Mouse (Mus musculus): ENCODE measurements around the gene Prkcb. TPM values are rescaled to one million over a fixed set of nuclear protein-coding genes. Genes with fewer than 3 reads are reported as not detected.

The Prkcb gene
- polyA plus RNA-seq, 1 experiment: 2.3 TPM

DNA sequence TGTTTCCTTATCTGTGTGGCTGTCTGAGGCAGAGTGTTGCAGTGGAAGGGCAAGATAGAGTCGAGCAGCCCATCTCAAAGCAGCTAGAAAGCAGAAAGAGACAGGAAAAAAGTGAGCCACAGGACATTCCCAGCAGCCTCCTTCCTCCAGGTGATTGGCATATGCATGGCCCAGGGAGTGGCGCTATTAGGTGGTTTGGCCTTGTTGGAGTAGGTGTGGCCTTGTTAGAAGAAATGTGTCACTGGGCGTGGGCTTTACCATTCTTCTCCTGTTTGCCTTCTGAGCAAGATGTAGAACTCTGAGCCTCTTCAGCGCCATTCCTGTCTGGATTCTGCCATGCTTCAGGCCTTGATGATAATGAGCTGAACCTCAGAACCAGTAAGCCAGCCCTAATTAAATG, 325.3 kb downstream of the Prkcb start:
- Histone ChIP-seq H3K36me3 (ENCODE audit: control insufficient read depth, insufficient read depth, low read length, poor library complexity, severe bottlenecking) (no peaks in the 10 kb centered on the region), H3K27ac (ENCODE audit: insufficient read depth, low read length) (no peak overlapping the region), H3K27me3 (ENCODE audit: control insufficient read depth, insufficient read depth, low read length, poor library complexity, severe bottlenecking) (no peaks in the 10 kb centered on the region), H3K4me1 (ENCODE audit: control insufficient read depth, insufficient read depth, low read length) (no peaks in the 10 kb centered on the region), H3K9ac (ENCODE audit: low read depth, poor library complexity, severe bottlenecking) (no peak overlapping the region), H3K9me3 (replicated peaks; ENCODE audit: control insufficient read depth, insufficient read depth, low read length, poor library complexity, severe bottlenecking) (no peaks in the 10 kb centered on the region), H3K4me3 (ENCODE audit: low read depth, low read length) (no peak overlapping the region)
- TF ChIP-seq POLR2A (IDR thresholded peaks at IDR 0.05; ENCODE audit: insufficient read depth, low read length) (no peak), EP300 (IDR thresholded peaks at IDR 0.05; ENCODE audit: insufficient read depth, low read depth, low read length) (0 out of 2 replicates have a peak, but pooled peaks have one; percentile 32)

DNA sequence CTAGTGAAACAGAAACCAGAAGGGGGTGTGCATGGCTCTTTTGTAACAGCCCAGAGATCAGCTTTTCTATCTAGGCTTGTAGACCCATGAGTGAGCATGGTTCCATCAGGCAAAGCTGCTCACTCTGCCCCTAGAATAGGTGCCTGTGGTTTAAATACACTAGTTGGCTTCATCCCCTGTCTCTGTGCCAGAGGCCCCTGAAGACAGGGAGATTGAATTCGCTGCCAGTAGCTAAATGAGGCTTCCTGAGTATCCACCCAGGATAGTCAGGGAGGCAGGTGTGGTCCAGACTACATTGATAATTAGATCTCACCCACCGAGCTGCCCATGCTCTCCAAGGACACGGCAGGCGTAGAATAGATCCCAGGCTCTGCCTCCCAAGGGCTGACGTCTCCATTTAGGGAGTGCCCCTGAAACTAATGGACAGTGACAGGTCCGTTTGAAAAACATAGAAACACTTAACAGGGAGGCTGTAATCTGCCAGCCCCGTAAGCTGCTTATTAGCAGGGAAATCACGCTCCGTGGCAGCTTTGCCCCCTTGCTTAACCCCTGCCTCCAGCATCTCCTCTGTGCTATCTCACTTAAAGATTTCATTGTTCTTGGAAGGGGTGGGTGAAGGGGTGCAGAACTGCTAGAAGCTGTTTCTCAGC, 333.7 kb downstream of the Prkcb start:
- Histone ChIP-seq H3K9me3 (replicated peaks; ENCODE audit: control insufficient read depth, insufficient read depth, low read length, poor library complexity, severe bottlenecking) (no peaks in the 10 kb centered on the region), H3K27ac (ENCODE audit: insufficient read depth, low read length) (no peak overlapping the region), H3K36me3 (ENCODE audit: control insufficient read depth, insufficient read depth, low read length, poor library complexity, severe bottlenecking) (no peaks in the 10 kb centered on the region), H3K27me3 (ENCODE audit: control insufficient read depth, insufficient read depth, low read length, poor library complexity, severe bottlenecking) (no peaks in the 10 kb centered on the region), H3K4me1 (ENCODE audit: control insufficient read depth, insufficient read depth, low read length) (no peaks in the 10 kb centered on the region), H3K4me3 (ENCODE audit: low read depth, low read length) (no peak overlapping the region), H3K9ac (ENCODE audit: low read depth, poor library complexity, severe bottlenecking) (no peak overlapping the region)
- no peak for TF ChIP-seq EP300 (IDR thresholded peaks at IDR 0.05; ENCODE audit: insufficient read depth, low read depth, low read length)
- no peak for TF ChIP-seq CTCF (IDR thresholded peaks at IDR 0.05; ENCODE audit: low read depth, low read length)
- TF ChIP-seq POLR2A (IDR thresholded peaks at IDR 0.05; ENCODE audit: insufficient read depth, low read length): no peak

GRCm38 (mm10) chr7:122623753-122624152, 335.2 kb downstream of the Prkcb start:
- no peaks in the 10 kb centered on the region for H3K4me1 ChIP-seq (ENCODE audit: control insufficient read depth, insufficient read depth, low read length)
- no peaks in the 10 kb centered on the region for H3K36me3 ChIP-seq (ENCODE audit: control insufficient read depth, insufficient read depth, low read length, poor library complexity, severe bottlenecking)
- H3K4me3 ChIP-seq (ENCODE audit: low read depth, low read length): no peak overlapping the region
- H3K9ac ChIP-seq (ENCODE audit: low read depth, poor library complexity, severe bottlenecking): no peak overlapping the region
- H3K9me3 ChIP-seq (replicated peaks; ENCODE audit: control insufficient read depth, insufficient read depth, low read length, poor library complexity, severe bottlenecking): no peaks in the 10 kb centered on the region
- TF ChIP-seq CTCF (IDR thresholded peaks at IDR 0.05; ENCODE audit: low read depth, low read length) (peak; percentile 26), EP300 (IDR thresholded peaks at IDR 0.05; ENCODE audit: insufficient read depth, low read depth, low read length) (no peak), POLR2A (IDR thresholded peaks at IDR 0.05; ENCODE audit: insufficient read depth, low read length) (no peak)
- no peak overlapping the region for H3K27ac ChIP-seq (ENCODE audit: insufficient read depth, low read length)
- no peaks in the 10 kb centered on the region for H3K27me3 ChIP-seq (ENCODE audit: control insufficient read depth, insufficient read depth, low read length, poor library complexity, severe bottlenecking)

DNA sequence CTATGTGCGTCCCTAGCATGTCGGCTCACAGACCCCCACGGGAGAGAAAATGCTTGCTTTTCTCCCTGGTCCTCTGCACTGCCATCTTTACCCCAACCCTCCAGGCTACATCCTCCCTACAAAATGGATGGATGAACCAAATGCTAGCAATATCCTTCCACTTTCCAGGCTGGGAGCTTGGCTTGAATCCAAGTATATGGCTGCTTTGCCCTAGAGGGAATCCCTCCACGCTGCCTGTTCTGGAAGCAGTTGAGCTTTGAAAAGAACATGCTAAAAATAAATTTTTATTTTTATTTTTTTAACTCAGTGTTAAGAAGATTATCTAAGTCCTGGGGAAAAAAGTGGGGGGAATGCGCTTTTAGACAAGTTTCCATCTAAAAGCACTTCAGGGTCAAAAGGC, 339.5 kb downstream of the Prkcb start:
- Histone ChIP-seq H3K4me1 (ENCODE audit: control insufficient read depth, insufficient read depth, low read length) (no peaks in the 10 kb centered on the region), H3K27ac (ENCODE audit: insufficient read depth, low read length) (no peak overlapping the region), H3K36me3 (ENCODE audit: control insufficient read depth, insufficient read depth, low read length, poor library complexity, severe bottlenecking) (no peaks in the 10 kb centered on the region), H3K27me3 (ENCODE audit: control insufficient read depth, insufficient read depth, low read length, poor library complexity, severe bottlenecking) (no peaks in the 10 kb centered on the region), H3K9me3 (replicated peaks; ENCODE audit: control insufficient read depth, insufficient read depth, low read length, poor library complexity, severe bottlenecking) (no peaks in the 10 kb centered on the region), H3K9ac (ENCODE audit: low read depth, poor library complexity, severe bottlenecking) (no peak overlapping the region), H3K4me3 (ENCODE audit: low read depth, low read length) (no peak overlapping the region)
- TF ChIP-seq EP300 (IDR thresholded peaks at IDR 0.05; ENCODE audit: insufficient read depth, low read depth, low read length) (no peak), POLR2A (IDR thresholded peaks at IDR 0.05; ENCODE audit: insufficient read depth, low read length) (no peak), CTCF (IDR thresholded peaks at IDR 0.05; ENCODE audit: low read depth, low read length) (no peak)

DNA sequence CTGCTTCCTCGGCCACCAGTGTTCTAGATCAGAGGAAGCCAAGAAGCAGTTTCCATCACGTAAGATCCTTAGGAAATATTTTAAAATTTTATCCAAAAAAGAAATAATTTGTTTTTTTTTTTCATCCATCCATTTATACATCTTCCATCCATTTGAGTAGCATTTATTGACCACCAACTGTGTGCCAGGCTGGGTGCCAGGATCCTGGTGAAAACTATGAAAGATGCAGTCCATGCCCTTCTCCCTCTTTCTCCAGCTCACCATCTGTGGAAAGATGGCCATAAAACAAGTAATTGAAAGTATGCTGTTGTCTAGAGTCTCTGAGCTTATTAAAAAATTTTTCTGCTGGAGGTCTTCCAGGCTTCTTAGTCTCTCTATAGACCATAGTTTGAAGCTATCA, 341.8 kb downstream of the Prkcb start:
- Histone ChIP-seq H3K9me3 (replicated peaks; ENCODE audit: control insufficient read depth, insufficient read depth, low read length, poor library complexity, severe bottlenecking) (no peaks in the 10 kb centered on the region), H3K36me3 (ENCODE audit: control insufficient read depth, insufficient read depth, low read length, poor library complexity, severe bottlenecking) (no peaks in the 10 kb centered on the region), H3K27me3 (ENCODE audit: control insufficient read depth, insufficient read depth, low read length, poor library complexity, severe bottlenecking) (no peaks in the 10 kb centered on the region), H3K4me1 (ENCODE audit: control insufficient read depth, insufficient read depth, low read length) (no peaks in the 10 kb centered on the region), H3K9ac (ENCODE audit: low read depth, poor library complexity, severe bottlenecking) (no peak overlapping the region), H3K4me3 (ENCODE audit: low read depth, low read length) (no peak overlapping the region), H3K27ac (ENCODE audit: insufficient read depth, low read length) (no peak overlapping the region)
- TF ChIP-seq POLR2A (IDR thresholded peaks at IDR 0.05; ENCODE audit: insufficient read depth, low read length) (no peak), CTCF (IDR thresholded peaks at IDR 0.05; ENCODE audit: low read depth, low read length) (no peak), EP300 (IDR thresholded peaks at IDR 0.05; ENCODE audit: insufficient read depth, low read depth, low read length) (no peak)

GRCm38 (mm10) chr7:122631151-122631550, 342.6 kb downstream of the Prkcb start:
- H3K4me3 ChIP-seq (ENCODE audit: low read depth, low read length): no peak overlapping the region
- TF ChIP-seq POLR2A (IDR thresholded peaks at IDR 0.05; ENCODE audit: insufficient read depth, low read length): no peak
- no peak for TF ChIP-seq CTCF (IDR thresholded peaks at IDR 0.05; ENCODE audit: low read depth, low read length)
- no peak for TF ChIP-seq EP300 (IDR thresholded peaks at IDR 0.05; ENCODE audit: insufficient read depth, low read depth, low read length)
- H3K27ac ChIP-seq (ENCODE audit: insufficient read depth, low read length): no peak overlapping the region
- H3K27me3 ChIP-seq (ENCODE audit: control insufficient read depth, insufficient read depth, low read length, poor library complexity, severe bottlenecking): no peaks in the 10 kb centered on the region
- no peaks in the 10 kb centered on the region for H3K9me3 ChIP-seq (replicated peaks; ENCODE audit: control insufficient read depth, insufficient read depth, low read length, poor library complexity, severe bottlenecking)
- no peaks in the 10 kb centered on the region for H3K36me3 ChIP-seq (ENCODE audit: control insufficient read depth, insufficient read depth, low read length, poor library complexity, severe bottlenecking)
- H3K9ac ChIP-seq (ENCODE audit: low read depth, poor library complexity, severe bottlenecking): no peak overlapping the region
- no peaks in the 10 kb centered on the region for H3K4me1 ChIP-seq (ENCODE audit: control insufficient read depth, insufficient read depth, low read length)
